Mouse (Mus musculus) liver, adult 2 months (tissue): ENCODE measurements around the gene Cxcl12. TPM values are rescaled to one million over a fixed set of nuclear protein-coding genes. Genes with fewer than 3 reads are reported as not detected.

ENCODE experiments used
- DNase-seq: peaks from one replicate; pipeline ENCODE4 v3.0.0-alpha.2; 2011; ENCODE audit warnings: low read depth, low spot score; ENCODE audit errors: extremely low read depth
- H3K27ac ChIP-seq: fragments of 200-500 bp; replicated peaks from 2 replicates; pipeline ENCODE4 v1.5.1; 2012; ENCODE audit warnings: low read depth, mild to moderate bottlenecking, control low read depth, inconsistent platforms, low read length; ENCODE audit not compliant: insufficient read depth
- H3K27me3 ChIP-seq: fragments of 200-500 bp; 2 replicates; pipeline ENCODE4 v1.6.1; 2012; ENCODE audit warnings: mild to moderate bottlenecking, moderate library complexity, low read length, inconsistent platforms; ENCODE audit not compliant: control insufficient read depth, insufficient read depth
- H3K36me3 ChIP-seq: fragments of 200-500 bp; 2 replicates; pipeline ENCODE4 v1.6.1; 2012; ENCODE audit warnings: low read length, inconsistent platforms; ENCODE audit not compliant: control insufficient read depth, insufficient read depth
- H3K4me1 ChIP-seq: fragments of 200-500 bp; 2 replicates; pipeline ENCODE4 v1.6.1; 2011; ENCODE audit warnings: low read length; ENCODE audit not compliant: control insufficient read depth, insufficient read depth
- H3K4me3 ChIP-seq: fragments of 200-500 bp; 2 replicates; pipeline ENCODE4 v1.5.1; 2011; ENCODE audit warnings: low read depth, mild to moderate bottlenecking, control low read depth, low read length, moderate library complexity; ENCODE audit not compliant: insufficient read depth
- H3K79me2 ChIP-seq: fragments of 200-500 bp; 2 replicates; pipeline ENCODE4 v1.6.1; 2012; ENCODE audit warnings: inconsistent platforms, mild to moderate bottlenecking, low read length, moderate library complexity; ENCODE audit not compliant: control insufficient read depth, insufficient read depth
- H3K9ac ChIP-seq: fragments of 200-500 bp; 2 replicates; pipeline ENCODE4 v1.6.1; 2012; ENCODE audit warnings: low read depth, mild to moderate bottlenecking, control low read depth, inconsistent platforms, low read length
- CTCF ChIP-seq: fragments of 200-500 bp; IDR thresholded peaks from 2 replicates; pipeline ENCODE4 v1.5.1; 2011; ENCODE audit warnings: low read depth, low read length, control low read depth
- POLR2A ChIP-seq: fragments of 200-500 bp; IDR thresholded peaks from 2 replicates; pipeline ENCODE4 v1.6.1; 2011; ENCODE audit warnings: low read length, control low read depth; ENCODE audit not compliant: insufficient read depth; ENCODE audit errors: extremely low read depth
- WGBS: fragments of 180-500 bp; shearing (Covaris S2); methylation state at CpG from one replicate; pipeline ENCODE4 v1.1.7; 2018; 5-methylcytosine and 5-hydroxymethylcytosine counted together
- polyA plus RNA-seq: library from polyadenylated mRNA; depleted of rRNA; stranded (reverse); fragments of >200 nt; gene quantifications from 2 replicates; pipeline ENCODE4 v1.2.3, GENCODE M21; 2012
- total RNA-seq: library from RNA; depleted of rRNA; stranded (reverse); fragments of >200 nt; gene quantifications from 2 replicates; pipeline ENCODE4 v1.2.3, GENCODE M21; 2014

The Cxcl12 gene
- total and polyA plus RNA-seq, 2 experiments = 119 to 300 TPM

DNA sequence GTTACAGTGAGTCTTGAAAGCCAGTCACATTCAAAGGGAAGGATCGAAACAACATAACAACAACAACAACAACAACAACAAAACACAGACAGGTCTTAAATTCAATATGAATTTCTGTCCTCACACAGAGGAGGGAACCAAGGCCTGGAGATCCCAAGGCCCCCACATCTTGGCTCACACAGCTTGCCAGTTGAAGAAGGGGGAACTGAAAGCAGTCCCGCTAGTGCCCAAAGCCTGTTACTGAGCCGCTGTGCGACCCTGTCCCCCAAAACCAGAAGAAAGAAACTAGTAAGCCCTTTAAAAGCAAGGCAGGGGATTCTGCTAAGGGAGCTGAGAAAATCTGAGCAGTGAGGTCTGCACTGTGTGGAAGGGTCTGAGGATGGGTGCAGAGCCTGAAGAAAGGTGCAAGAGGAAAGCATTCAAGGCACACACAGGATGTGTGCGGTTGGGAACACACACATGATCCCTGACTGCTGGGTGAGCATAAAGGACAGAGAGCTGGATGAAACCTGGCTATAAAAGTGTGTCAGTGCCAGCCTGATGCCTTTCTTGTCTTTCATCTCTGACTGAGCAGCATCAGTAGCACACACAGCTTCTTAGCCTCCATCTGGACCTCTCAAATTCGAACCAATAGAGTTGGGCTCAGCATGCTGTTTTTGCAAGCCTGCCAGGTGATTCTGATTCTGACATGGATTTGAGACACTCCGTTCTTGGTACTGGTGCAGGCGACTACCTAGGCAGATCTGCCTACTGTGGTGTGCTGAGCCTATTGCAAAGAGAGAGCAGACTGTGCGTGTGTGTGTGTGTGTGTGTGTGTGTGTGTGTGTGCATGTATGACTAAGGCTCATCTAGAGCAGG is 50.3 kb downstream of the Cxcl12 start:
- Histone ChIP-seq H3K27me3 (no peaks in the 10 kb centered on the region), H3K4me3 (no peak overlapping the region), H3K9ac (no peak overlapping the region), H3K4me1 (no peaks in the 10 kb centered on the region), H3K27ac (no peak overlapping the region), H3K36me3 (no peaks in the 10 kb centered on the region), H3K79me2 (no peaks in the 10 kb centered on the region)
- no peak for DNase-seq
- 90% methylated on average over 9 of the region's 9 CpGs for WGBS
- no peak for TF ChIP-seq CTCF
- TF ChIP-seq POLR2A = no peak

DNA sequence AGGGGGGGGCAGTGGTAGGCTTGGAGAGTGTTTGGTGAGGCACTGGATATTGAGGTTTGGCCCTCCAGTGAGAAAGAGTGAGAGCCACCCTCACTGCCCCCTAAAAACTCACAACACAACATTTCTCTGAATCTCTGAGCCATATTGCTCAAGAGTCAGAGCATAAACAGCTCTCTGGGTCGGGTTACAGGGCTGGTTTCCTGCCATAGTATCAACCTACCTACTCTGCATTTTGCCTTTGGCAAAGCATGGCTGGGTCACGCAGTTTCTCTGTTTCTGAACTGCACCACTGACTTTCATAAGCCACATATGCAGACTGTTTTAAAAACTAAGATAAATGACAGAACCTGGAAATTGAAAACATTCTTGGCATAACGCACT is 51.0 kb downstream of the Cxcl12 start:
- H3K27ac ChIP-seq = no peak overlapping the region
- no peaks in the 10 kb centered on the region for H3K36me3 ChIP-seq
- H3K9ac ChIP-seq = no peak overlapping the region
- no peaks in the 10 kb centered on the region for H3K27me3 ChIP-seq
- no peaks in the 10 kb centered on the region for H3K79me2 ChIP-seq
- H3K4me1 ChIP-seq = no peaks in the 10 kb centered on the region
- no peak for TF ChIP-seq POLR2A
- TF ChIP-seq CTCF = no peak
- 66% methylated on average over 3 of the region's 3 CpGs for WGBS
- no peak for DNase-seq
- H3K4me3 ChIP-seq = no peak overlapping the region

DNA sequence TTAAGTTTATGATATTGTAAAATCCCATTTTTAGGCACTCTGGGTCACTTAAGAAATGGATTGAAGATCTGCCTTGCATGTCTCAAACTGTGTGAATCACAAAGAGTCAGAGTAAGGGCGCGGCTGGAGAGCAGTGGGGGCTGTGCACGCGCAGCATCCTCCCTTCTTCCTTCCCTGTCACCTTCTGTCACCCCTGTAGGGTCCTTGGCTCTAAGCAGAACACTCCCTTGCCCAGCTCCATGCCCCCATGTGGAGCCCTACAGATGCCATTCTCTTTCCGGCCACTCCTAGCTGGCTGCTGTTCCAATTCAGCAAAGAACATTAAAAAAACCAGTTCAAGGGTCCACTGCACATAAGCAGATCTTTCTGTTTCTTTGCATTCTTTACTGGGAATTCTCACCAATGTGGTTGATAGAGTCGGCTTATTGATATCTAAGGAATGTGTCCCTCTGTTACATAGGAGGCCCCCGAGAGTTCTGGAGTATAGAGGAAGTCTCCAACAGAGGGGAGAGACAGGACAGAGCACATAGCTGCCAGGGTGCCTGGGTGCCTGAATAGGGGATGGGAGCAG is 51.7 kb downstream of the Cxcl12 start:
- DNase-seq = no peak
- no peak overlapping the region for H3K4me3 ChIP-seq
- no peak overlapping the region for H3K9ac ChIP-seq
- no peak overlapping the region for H3K27ac ChIP-seq
- TF ChIP-seq CTCF (no peak), POLR2A (no peak)
- 86% methylated on average over 7 of the region's 7 CpGs for WGBS
- H3K4me1 ChIP-seq = no peaks in the 10 kb centered on the region
- no peaks in the 10 kb centered on the region for H3K27me3 ChIP-seq
- H3K79me2 ChIP-seq = no peaks in the 10 kb centered on the region
- H3K36me3 ChIP-seq = no peaks in the 10 kb centered on the region

DNA sequence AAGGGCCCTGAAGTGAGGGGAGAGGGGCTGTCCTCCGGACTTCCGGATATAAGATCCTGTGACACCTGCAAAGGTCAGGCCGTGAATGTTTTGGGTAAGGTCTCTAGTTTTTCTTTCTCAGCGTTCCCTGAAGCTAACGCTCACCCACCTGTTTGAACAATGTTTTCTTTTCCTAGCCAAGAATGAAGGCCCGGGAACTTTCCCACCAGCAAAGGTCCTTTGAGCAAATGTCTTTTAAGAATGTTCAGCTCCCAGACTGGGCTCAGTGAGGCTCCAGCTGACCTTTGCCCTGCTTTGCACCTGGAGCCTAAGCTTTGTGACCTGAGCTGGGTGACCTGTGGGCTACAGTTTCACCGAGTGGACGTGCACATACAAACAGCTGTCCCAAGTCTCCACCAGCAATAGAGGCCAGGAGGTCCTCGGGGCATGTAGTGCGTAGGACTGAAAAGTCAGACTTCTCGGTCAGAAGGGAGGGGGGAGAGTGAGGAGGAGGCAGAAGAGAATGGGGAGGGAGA is 52.6 kb downstream of the Cxcl12 start:
- DNase-seq = peak; percentile 12
- H3K9ac ChIP-seq = no peak overlapping the region
- no peak overlapping the region for H3K4me3 ChIP-seq
- no peaks in the 10 kb centered on the region for H3K36me3 ChIP-seq
- H3K27me3 ChIP-seq = no peaks in the 10 kb centered on the region
- no peaks in the 10 kb centered on the region for H3K79me2 ChIP-seq
- TF ChIP-seq POLR2A (no peak), CTCF (no peak)
- no peak overlapping the region for H3K27ac ChIP-seq
- 64% methylated on average over 11 of the region's 11 CpGs for WGBS
- no peaks in the 10 kb centered on the region for H3K4me1 ChIP-seq
